Mouse (Mus musculus) MEL (cell line): Measurements from ENCODE around the gene Olfr13. TPM values are rescaled to one million over a fixed set of nuclear protein-coding genes. Genes with fewer than 3 reads are reported as not detected.
"Not testable (repeated sequence)": the region's sequence is repeated elsewhere in the genome, so short reads cannot be mapped to it uniquely, and the experiment has no call there.

Source experiments
- DNase-seq: peaks from one replicate; pipeline ENCODE4 v3.0.0; 2011; ENCODE audit warnings: low read depth, low spot score
- H3K27ac ChIP-seq: 2 replicates; pipeline ENCODE4 v1.5.1; 2012; ENCODE audit warnings: low read depth, mild to moderate bottlenecking, control low read depth, low read length, moderate library complexity; ENCODE audit not compliant: control insufficient read depth
- H3K27me3 ChIP-seq, 2 experiments: fragments of 150-350 bp in 1 of 2; sonication (generic) in 1 of 2; 2 replicates each; pipeline ENCODE4 v1.6.1; 2012; ENCODE audit warnings: low read length in 2 of 2, mild to moderate bottlenecking in 2 of 2, improper control_type of control experiment in 1 of 2, moderate library complexity in 1 of 2; ENCODE audit not compliant: insufficient read depth in 2 of 2, control insufficient read depth in 1 of 2
- H3K36me3 ChIP-seq, 2 experiments: 2 replicates each; pipeline ENCODE4 v1.6.1; 2012 to 2014; ENCODE audit warnings: low read length in 2 of 2, improper control_type of control experiment in 1 of 2, inconsistent platforms in 1 of 2, mild to moderate bottlenecking in 1 of 2; ENCODE audit not compliant: insufficient read depth in 2 of 2, control insufficient read depth in 1 of 2
- H3K4me1 ChIP-seq, 2 experiments: fragments of 150-350 bp in 1 of 2; sonication (generic) in 1 of 2; 2 replicates each; pipeline ENCODE4 v1.6.1; 2012; ENCODE audit warnings: low read length in 2 of 2, improper control_type of control experiment in 1 of 2, mild to moderate bottlenecking in 1 of 2; ENCODE audit not compliant: insufficient read depth in 2 of 2, control insufficient read depth in 1 of 2
- H3K4me3 ChIP-seq, 2 experiments: fragments of 150-350 bp in 1 of 2; sonication (generic) in 1 of 2; 2 replicates each; pipeline ENCODE4 v1.5.1; 2012; ENCODE audit warnings: low read depth in 2 of 2, low read length in 2 of 2, mild to moderate bottlenecking in 2 of 2, moderate library complexity in 2 of 2, control low read depth in 1 of 2, improper control_type of control experiment in 1 of 2; ENCODE audit not compliant: control insufficient read depth in 1 of 2, insufficient read depth in 1 of 2
- H3K79me2 ChIP-seq: 2 replicates; pipeline ENCODE4 v1.6.1; 2012; ENCODE audit warnings: mild to moderate bottlenecking, low read length, moderate library complexity; ENCODE audit not compliant: control insufficient read depth, poor library complexity, insufficient read depth
- H3K9ac ChIP-seq: 2 replicates; pipeline ENCODE4 v1.6.1; 2012; ENCODE audit warnings: low read depth, mild to moderate bottlenecking, control low read depth, low read length, moderate library complexity; ENCODE audit not compliant: control insufficient read depth, poor library complexity, severe bottlenecking
- H3K9me3 ChIP-seq: fragments of 150-350 bp; sonication (generic); replicated peaks from 2 replicates; pipeline ENCODE4 v1.6.1; 2012; ENCODE audit warnings: mild to moderate bottlenecking, low read length, improper control_type of control experiment, moderate library complexity; ENCODE audit not compliant: insufficient read depth
- CHD1 ChIP-seq: IDR thresholded peaks from 2 replicates; pipeline ENCODE4 v1.6.1; 2012; ENCODE audit warnings: low read depth, mild to moderate bottlenecking, inconsistent platforms, low read length, improper control_type of control experiment
- CTCF ChIP-seq, 3 experiments: IDR thresholded peaks in 2 of 3; conservative IDR thresholded peaks in 1 of 3; 2 replicates each; pipeline ENCODE4 v1.5.1; 2011 to 2012; ENCODE audit warnings: low read length in 3 of 3, low read depth in 2 of 3, mild to moderate bottlenecking in 2 of 3, improper control_type of control experiment in 1 of 3, inconsistent platforms in 1 of 3, mixed read lengths in 1 of 3, moderate library complexity in 1 of 3; ENCODE audit not compliant: control insufficient read depth in 1 of 3, insufficient read depth in 1 of 3, poor library complexity in 1 of 3, severe bottlenecking in 1 of 3
- EP300 ChIP-seq, 2 experiments: IDR thresholded peaks; 2 replicates each; pipeline ENCODE4 v1.6.1; 2011; ENCODE audit warnings: improper control_type of control experiment in 2 of 2, low read length in 2 of 2, low read depth in 1 of 2, mild to moderate bottlenecking in 1 of 2
- ETS1 ChIP-seq: IDR thresholded peaks from 2 replicates; pipeline ENCODE4 v1.6.1; 2012; ENCODE audit warnings: low read depth, mild to moderate bottlenecking, inconsistent platforms, low read length, improper control_type of control experiment, moderate library complexity
- JUND ChIP-seq: IDR thresholded peaks from 2 replicates; pipeline ENCODE4 v1.6.1; 2011; ENCODE audit warnings: low read depth, mild to moderate bottlenecking, improper control_type of control experiment, low read length
- MAX ChIP-seq: IDR thresholded peaks from 2 replicates; pipeline ENCODE4 v1.6.1; 2011; ENCODE audit warnings: low read length, improper control_type of control experiment
- POLR2AphosphoS2 ChIP-seq: IDR thresholded peaks from 2 replicates; pipeline ENCODE4 v1.6.1; 2011; ENCODE audit warnings: low read length, improper control_type of control experiment
- POLR2AphosphoS5 ChIP-seq: IDR thresholded peaks from 2 replicates; pipeline ENCODE4 v1.6.1; 2012; ENCODE audit warnings: low read depth, borderline replicate concordance, mild to moderate bottlenecking, inconsistent platforms, low read length, moderate library complexity, mixed read lengths
- RCOR1 ChIP-seq: IDR thresholded peaks from 2 replicates; pipeline ENCODE4 v1.6.1; 2012; ENCODE audit warnings: low read depth, mild to moderate bottlenecking, inconsistent platforms, low read length, improper control_type of control experiment
- SMC3 ChIP-seq: IDR thresholded peaks from 2 replicates; pipeline ENCODE4 v1.6.1; 2011; ENCODE audit warnings: low read depth, low read length, improper control_type of control experiment
- TAL1 ChIP-seq: IDR thresholded peaks from 2 replicates; pipeline ENCODE4 v1.6.1; 2012; ENCODE audit warnings: mild to moderate bottlenecking, inconsistent platforms, low read length, moderate library complexity, mixed read lengths
- USF2 ChIP-seq, 2 experiments: IDR thresholded peaks; 2 replicates each; pipeline ENCODE4 v1.6.1; 2011 to 2012; ENCODE audit warnings: improper control_type of control experiment in 2 of 2, low read length in 2 of 2, borderline replicate concordance in 1 of 2, inconsistent platforms in 1 of 2, low read depth in 1 of 2, mild to moderate bottlenecking in 1 of 2; ENCODE audit not compliant: insufficient read depth in 1 of 2
- ZC3H11A ChIP-seq: IDR thresholded peaks from 2 replicates; pipeline ENCODE4 v1.6.1; 2012; ENCODE audit warnings: low read depth, mild to moderate bottlenecking, inconsistent platforms, low read length, improper control_type of control experiment
- ZKSCAN1 ChIP-seq: IDR thresholded peaks from 2 replicates; pipeline ENCODE4 v1.6.1; 2012; ENCODE audit warnings: low read depth, mild to moderate bottlenecking, inconsistent platforms, low read length, improper control_type of control experiment, moderate library complexity
- ZNF384 ChIP-seq: IDR thresholded peaks from 2 replicates; pipeline ENCODE4 v1.6.1; 2012; ENCODE audit warnings: low read depth, mild to moderate bottlenecking, inconsistent platforms, low read length, improper control_type of control experiment
- polyA plus RNA-seq, 2 experiments: library from polyadenylated mRNA; stranded (reverse) in 1 of 2; unstranded in 1 of 2; fragments of >175 nt in 1 of 2; fragments of >200 nt in 1 of 2; gene quantifications; 2 replicates each; pipeline versions ENCODE4 v1.2.1 to v1.2.4; 2012; ENCODE audit warnings: low replicate concordance in 2 of 2, low read depth in 1 of 2; ENCODE audit not compliant: insufficient read length in 2 of 2, insufficient read depth in 1 of 2, missing spikeins in 1 of 2
- total RNA-seq: library from RNA; depleted of rRNA; stranded (reverse); fragments of 300-350 nt; gene quantifications from 2 replicates; pipeline ENCODE4 v1.2.3, GENCODE M21; 2012; rRNA removed

Olfr13 gene
- total and polyA plus RNA-seq, 3 experiments: not detected

GRCm38 (mm10) chr6:43202786-43203185, 30.8 kb downstream of the Olfr13 start:
- H3K27me3 ChIP-seq: no peaks in the 10 kb centered on the region
- no peaks in the 10 kb centered on the region for H3K79me2 ChIP-seq
- no peaks in the 10 kb centered on the region for H3K4me1 ChIP-seq
- no peak for TF ChIP-seq USF2 (IDR thresholded peaks at IDR 0.05; ENCODE audit: borderline replicate concordance in 1 of 2, insufficient read depth in 1 of 2, low read depth in 1 of 2, low read length in 2 of 2)
- TF ChIP-seq TAL1: no peak
- TF ChIP-seq ZKSCAN1: no peak
- no peak for TF ChIP-seq ZC3H11A
- TF ChIP-seq POLR2AphosphoS2: no peak
- TF ChIP-seq EP300 (IDR thresholded peaks at IDR 0.05; ENCODE audit: low read depth in 1 of 2, low read length in 2 of 2): no peak
- TF ChIP-seq RCOR1: no peak
- TF ChIP-seq MAX: no peak
- no peak for TF ChIP-seq POLR2AphosphoS5
- no peak for TF ChIP-seq CTCF (IDR thresholded peaks at IDR 0.05 in 2 of 3, conservative IDR thresholded peaks at IDR 0.05 in 1 of 3; ENCODE audit: control insufficient read depth in 1 of 3, insufficient read depth in 1 of 3, low read depth in 2 of 3, low read length in 3 of 3, poor library complexity in 1 of 3, severe bottlenecking in 1 of 3)
- no peak for TF ChIP-seq ETS1
- H3K9ac ChIP-seq: no peak overlapping the region
- H3K9me3 ChIP-seq: no peaks in the 10 kb centered on the region
- no peaks in the 10 kb centered on the region for H3K36me3 ChIP-seq
- H3K4me3 ChIP-seq: no peak overlapping the region
- DNase-seq: no peak
- no peak overlapping the region for H3K27ac ChIP-seq

GRCm38 (mm10) chr6:43205355-43205754, 33.4 kb downstream of the Olfr13 start:
- no peaks in the 10 kb centered on the region for H3K27me3 ChIP-seq
- H3K27ac ChIP-seq: no peak overlapping the region
- no peak for DNase-seq
- H3K4me3 ChIP-seq: no peak overlapping the region
- H3K79me2 ChIP-seq: no peaks in the 10 kb centered on the region
- H3K36me3 ChIP-seq: no peaks in the 10 kb centered on the region
- no peak for TF ChIP-seq JUND
- TF ChIP-seq SMC3: no peak
- TF ChIP-seq ZNF384: no peak
- no peak for TF ChIP-seq CHD1
- TF ChIP-seq, all 39 proteins: peak for 0
- H3K4me1 ChIP-seq: no peaks in the 10 kb centered on the region
- H3K9ac ChIP-seq: no peak overlapping the region
- H3K9me3 ChIP-seq: no peaks in the 10 kb centered on the region

- not testable (repeated sequence) for H3K79me2 ChIP-seq, H3K9ac ChIP-seq, H3K4me1 ChIP-seq, DNase-seq, H3K4me3 ChIP-seq, H3K36me3 ChIP-seq, H3K27me3 ChIP-seq, H3K27ac ChIP-seq, H3K9me3 ChIP-seq
Measured at GRCm38 (mm10) chr6:43212873-43213272, 40.9 kb downstream of the Olfr13 start, which contains the start of gene Olfr434. Gene Olfr434 (plus strand): TSS chr6:43213021.

Other genes with a start within 250 kb of the Olfr13 start
- gene Olfr444, start 223.1 kb upstream of the Olfr13 start, total RNA-seq: not detected in 2 replicates
- gene Olfr444, start 223.1 kb upstream of the Olfr13 start, polyA plus RNA-seq: not detected
- not detected in 2 replicates for gene Olfr441, start 65.8 kb upstream of the Olfr13 start, total RNA-seq
- gene Olfr441, start 65.8 kb upstream of the Olfr13 start, polyA plus RNA-seq: not detected
- gene Olfr237-ps1, start 25.6 kb upstream of the Olfr13 start, total RNA-seq: not detected in 2 replicates
- gene Olfr237-ps1, start 25.6 kb upstream of the Olfr13 start, polyA plus RNA-seq: not detected
- not detected in 2 replicates for gene Olfr437, start 8.9 kb upstream of the Olfr13 start, total RNA-seq
- gene Olfr437, start 8.9 kb upstream of the Olfr13 start, polyA plus RNA-seq: not detected
- gene Olfr435, start 25.0 kb downstream of the Olfr13 start, total RNA-seq: not detected in 2 replicates
- gene Olfr435, start 25.0 kb downstream of the Olfr13 start, polyA plus RNA-seq: not detected
- not detected in 2 replicates for gene Olfr434, start 40.9 kb downstream of the Olfr13 start, total RNA-seq
- not detected for gene Olfr434, start 40.9 kb downstream of the Olfr13 start, polyA plus RNA-seq
- not detected in 2 replicates for gene Olfr47, start 59.4 kb downstream of the Olfr13 start, total RNA-seq
- gene Olfr47, start 59.4 kb downstream of the Olfr13 start, polyA plus RNA-seq: not detected
- gene Arhgef5, start 93.4 kb downstream of the Olfr13 start, total RNA-seq: not detected in 2 replicates
- gene Arhgef5, start 93.4 kb downstream of the Olfr13 start, polyA plus RNA-seq: not detected
- gene Nobox, start 137.4 kb downstream of the Olfr13 start, total RNA-seq: not detected in 2 replicates
- not detected for gene Nobox, start 137.4 kb downstream of the Olfr13 start, polyA plus RNA-seq